Mouse (Mus musculus): ENCODE data around the gene Trappc3l.
A peak's percentile ranks its signal among the peaks of the same experiment; 100 is the strongest.

The Trappc3l gene

GRCm38 (mm10) chr10:34095964-34096363, 58.6 kb downstream of the Trappc3l start:
- DNase-seq: no peak

- no peak for DNase-seq
Observed at GRCm38 (mm10) chr10:34096418-34096883, 59.1 kb downstream of the Trappc3l start, which contains the start of gene Calhm5. TSS of gene Calhm5 (minus strand) at chr10:34096519.

- DNase-seq: no peak
Observed at GRCm38 (mm10) chr10:34110863-34111465, 73.6 kb downstream of the Trappc3l start.

GRCm38 (mm10) chr10:34111964-34112738, 74.8 kb downstream of the Trappc3l start:
- no peak for DNase-seq

GRCm38 (mm10) chr10:34117131-34117530, 79.7 kb downstream of the Trappc3l start:
- no peak for DNase-seq

GRCm38 (mm10) chr10:34117770-34118169, 80.4 kb downstream of the Trappc3l start:
- no peak for DNase-seq

- no peak for DNase-seq
Observed at GRCm38 (mm10) chr10:34118421-34118820, 81.0 kb downstream of the Trappc3l start.

GRCm38 (mm10) chr10:34127392-34128378, 90.3 kb downstream of the Trappc3l start, which contains the start of gene Calhm6:
TSS of gene Calhm6 (minus strand) at chr10:34127984.
- peak; percentile 46 to 62 for DNase-seq

GRCm38 (mm10) chr10:34128391-34128790, 91.0 kb downstream of the Trappc3l start:
- DNase-seq: no peak

GRCm38 (mm10) chr10:34131356-34131755, 94.0 kb downstream of the Trappc3l start:
- no peak for DNase-seq

GRCm38 (mm10) chr10:34136432-34136831, 99.0 kb downstream of the Trappc3l start:
- no peak for DNase-seq

GRCm38 (mm10) chr10:34138027-34138426, 100.6 kb downstream of the Trappc3l start:
- no peak for DNase-seq

GRCm38 (mm10) chr10:34139768-34140167, 102.4 kb downstream of the Trappc3l start:
- no peak for DNase-seq

GRCm38 (mm10) chr10:34141693-34142092, 104.3 kb downstream of the Trappc3l start:
- no peak for DNase-seq

GRCm38 (mm10) chr10:34149772-34150171, 112.4 kb downstream of the Trappc3l start:
- no peak for DNase-seq

- no peak for DNase-seq
Observed at GRCm38 (mm10) chr10:34150454-34150853, 113.1 kb downstream of the Trappc3l start.

- DNase-seq: no peak
Observed at GRCm38 (mm10) chr10:34151827-34152226, 114.4 kb downstream of the Trappc3l start.

- DNase-seq: no peak
Observed at GRCm38 (mm10) chr10:34155796-34156554, 118.6 kb downstream of the Trappc3l start.

Measured in spleen, adult 18-20 months (tissue).